Mouse (Mus musculus): ENCODE measurements around the gene Nkain1. TPM values are rescaled to one million over a fixed set of nuclear protein-coding genes. Genes with fewer than 3 reads are reported as not detected.

Gene Nkain1
- total and polyA plus RNA-seq, 2 experiments from 2014 or later = 9.1 to 267 TPM

DNA sequence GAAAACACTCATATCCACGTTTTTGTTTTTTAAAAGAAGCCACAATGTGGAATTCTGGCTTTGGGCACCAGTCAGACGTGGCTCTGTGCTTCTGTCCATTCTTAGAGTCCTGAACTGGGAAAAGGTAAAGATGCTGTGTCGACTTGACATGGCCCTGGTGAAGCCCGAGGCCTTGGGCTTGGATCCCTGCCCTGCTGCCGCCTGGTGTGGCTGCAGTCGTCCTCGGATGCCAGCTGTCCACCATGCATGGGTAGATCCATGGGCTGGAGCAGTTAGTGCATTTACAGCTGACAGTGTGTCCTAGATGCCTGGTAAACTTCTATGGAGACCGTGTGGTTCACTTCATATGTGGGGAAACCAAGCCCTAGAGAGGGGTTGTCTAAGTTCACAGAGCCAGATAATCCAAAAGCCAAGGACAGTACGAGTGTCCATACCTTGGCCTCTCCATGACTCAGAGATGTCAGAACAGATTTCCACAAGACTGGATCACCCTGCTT, 10.7 kb downstream of the Nkain1 start:
- 70% methylated on average over 9 of the region's 9 CpGs for WGBS
- no peak for ATAC-seq
- peaks cover 14% of the 10 kb centered on the region; the same call in 1 of the 2 replicates for H3K4me1 ChIP-seq (ENCODE audit: insufficient read depth)
- H3K9ac ChIP-seq = no peak overlapping the region
- H3K36me3 ChIP-seq (ENCODE audit: insufficient read depth) = 0 out of 2 replicates have a peak, but pooled peaks cover 9% of the 10 kb centered on the region
- no peak overlapping the region for H3K4me2 ChIP-seq (ENCODE audit: low read depth)
- no peaks in the 10 kb centered on the region for H3K27me3 ChIP-seq (ENCODE audit: insufficient read depth, low read length)
- TF ChIP-seq CTCF (IDR thresholded peaks at IDR 0.05; ENCODE audit: low read depth) = no peak
- DNase-seq = no peak
- H3K9me3 ChIP-seq (ENCODE audit: low read length) = no peaks in the 10 kb centered on the region
- H3K27ac ChIP-seq (ENCODE audit: low read depth, low read length) = no peak overlapping the region
- H3K4me3 ChIP-seq (ENCODE audit: low read depth, low read length) = no peak overlapping the region

DNA sequence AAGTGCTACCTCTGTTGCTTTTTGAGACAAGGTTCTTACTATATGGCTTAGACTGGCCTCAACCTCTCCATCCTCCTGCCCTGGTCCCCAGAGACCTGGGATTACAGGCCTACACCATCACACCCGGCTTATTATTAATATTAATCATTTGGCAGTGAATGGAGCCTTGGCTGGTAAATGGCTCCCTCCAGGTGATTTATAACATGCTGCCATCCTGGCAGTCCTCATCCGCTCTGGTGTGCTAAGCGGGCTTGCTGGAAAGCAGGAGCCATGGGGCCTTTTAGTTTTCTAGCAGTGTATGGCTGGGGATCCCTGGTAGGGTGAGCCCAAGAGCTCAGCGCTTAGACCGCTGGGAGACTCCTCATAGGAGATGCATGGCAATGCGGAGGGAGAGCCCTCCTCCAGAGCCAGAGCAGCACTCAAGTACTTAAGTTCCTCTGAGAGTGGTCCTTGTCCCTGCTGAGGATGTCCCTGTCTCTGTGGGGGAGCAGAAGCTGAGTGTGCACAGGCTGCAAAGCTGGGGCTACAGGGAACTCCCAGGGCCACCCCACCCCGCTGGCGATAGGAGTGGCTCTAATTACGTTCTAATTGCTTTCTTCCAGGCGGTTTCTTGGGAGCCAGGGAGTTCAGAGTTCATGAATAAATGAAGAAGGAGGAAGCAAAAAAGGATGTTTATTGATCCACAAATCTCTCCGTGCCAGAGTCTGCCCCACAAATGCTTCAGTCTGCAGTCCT, 13.2 kb downstream of the Nkain1 start:
- no peaks in the 10 kb centered on the region for H3K9me3 ChIP-seq (ENCODE audit: low read length)
- WGBS = 41% methylated on average over 11 of the region's 11 CpGs
- H3K4me2 ChIP-seq (ENCODE audit: low read depth) = no peak overlapping the region
- 0 out of 2 replicates have a peak, but pooled peaks cover 9% of the 10 kb centered on the region for H3K36me3 ChIP-seq (ENCODE audit: insufficient read depth)
- H3K4me1 ChIP-seq (ENCODE audit: insufficient read depth) = peaks cover 8% of the 10 kb centered on the region; the same call in 1 of the 2 replicates
- ATAC-seq (no peak), DNase-seq (no peak)
- H3K27ac ChIP-seq (ENCODE audit: low read depth, low read length) = no peak overlapping the region
- TF ChIP-seq CTCF (IDR thresholded peaks at IDR 0.05; ENCODE audit: low read depth) = no peak
- no peak overlapping the region for H3K9ac ChIP-seq
- no peaks in the 10 kb centered on the region for H3K27me3 ChIP-seq (ENCODE audit: insufficient read depth, low read length)
- no peak overlapping the region for H3K4me3 ChIP-seq (ENCODE audit: low read depth, low read length)

DNA sequence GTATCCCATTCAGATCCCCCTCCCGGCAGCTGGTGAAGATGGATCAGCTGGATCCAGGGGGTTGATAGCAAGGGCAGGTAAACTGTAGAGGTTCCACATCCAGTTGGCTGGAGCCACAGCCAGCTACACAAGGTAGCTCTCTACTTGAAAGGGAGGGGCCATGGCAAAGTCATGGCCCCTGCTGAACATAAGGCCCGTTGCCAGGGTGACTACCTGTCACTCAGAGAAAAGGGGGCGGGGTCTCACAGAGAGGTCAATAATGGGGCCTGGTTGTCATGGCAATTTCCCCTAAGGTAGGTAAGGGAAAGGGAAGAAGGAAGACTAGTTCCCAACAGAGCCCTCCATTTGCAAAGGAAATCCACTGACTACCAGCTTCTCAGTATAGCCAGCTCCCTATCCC, 14.8 kb downstream of the Nkain1 start:
- 0 out of 2 replicates have a peak, but pooled peaks cover 9% of the 10 kb centered on the region for H3K36me3 ChIP-seq (ENCODE audit: insufficient read depth)
- DNase-seq = no peak

DNA sequence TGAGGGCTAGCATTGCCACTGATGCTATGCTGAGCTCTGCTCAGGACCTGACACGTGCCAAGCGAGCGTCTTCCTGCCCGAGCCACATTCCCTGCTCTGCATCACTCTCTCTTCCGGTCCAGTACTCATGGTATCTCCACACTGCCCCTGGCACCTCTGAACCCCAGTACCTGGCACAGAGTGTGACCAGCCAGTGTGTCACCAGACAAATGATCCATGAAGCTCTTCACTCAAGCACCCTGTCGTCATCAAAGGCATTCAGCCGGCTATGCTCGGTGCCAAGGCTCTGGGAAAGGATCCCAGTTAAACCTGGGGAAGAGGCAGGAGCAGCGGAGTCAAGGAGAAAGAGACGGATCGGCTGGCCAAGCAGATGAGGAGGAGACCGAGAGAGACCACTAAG, 16.1 kb downstream of the Nkain1 start:
- 51% methylated on average over 12 of the region's 12 CpGs for WGBS
- H3K36me3 ChIP-seq (ENCODE audit: insufficient read depth) = 0 out of 2 replicates have a peak, but pooled peaks cover 9% of the 10 kb centered on the region
- no peak overlapping the region for H3K4me2 ChIP-seq (ENCODE audit: low read depth)
- no peaks in the 10 kb centered on the region for H3K27me3 ChIP-seq (ENCODE audit: insufficient read depth, low read length)
- H3K9ac ChIP-seq = no peak overlapping the region
- DNase-seq (peak; percentile 30), ATAC-seq (no peak)
- H3K4me1 ChIP-seq (ENCODE audit: insufficient read depth) = no peaks in the 10 kb centered on the region
- no peaks in the 10 kb centered on the region for H3K9me3 ChIP-seq (ENCODE audit: low read length)
- no peak for TF ChIP-seq CTCF (IDR thresholded peaks at IDR 0.05; ENCODE audit: low read depth)
- no peak overlapping the region for H3K27ac ChIP-seq (ENCODE audit: low read depth, low read length)
- no peak overlapping the region for H3K4me3 ChIP-seq (ENCODE audit: low read depth, low read length)

More for the DNA sequence above, 14.8 kb downstream of the Nkain1 start:
- WGBS = 82% methylated on average over 3 of the region's 3 CpGs
- Histone ChIP-seq H3K27ac (ENCODE audit: low read depth, low read length) (no peak overlapping the region), H3K4me2 (ENCODE audit: low read depth) (no peak overlapping the region), H3K4me3 (ENCODE audit: low read depth, low read length) (no peak overlapping the region), H3K9ac (no peak overlapping the region), H3K4me1 (ENCODE audit: insufficient read depth) (peaks cover 8% of the 10 kb centered on the region; the same call in 1 of the 2 replicates), H3K9me3 (ENCODE audit: low read length) (no peaks in the 10 kb centered on the region), H3K27me3 (ENCODE audit: insufficient read depth, low read length) (no peaks in the 10 kb centered on the region)
- ATAC-seq = no peak
- TF ChIP-seq CTCF (IDR thresholded peaks at IDR 0.05; ENCODE audit: low read depth) = no peak

DNA sequence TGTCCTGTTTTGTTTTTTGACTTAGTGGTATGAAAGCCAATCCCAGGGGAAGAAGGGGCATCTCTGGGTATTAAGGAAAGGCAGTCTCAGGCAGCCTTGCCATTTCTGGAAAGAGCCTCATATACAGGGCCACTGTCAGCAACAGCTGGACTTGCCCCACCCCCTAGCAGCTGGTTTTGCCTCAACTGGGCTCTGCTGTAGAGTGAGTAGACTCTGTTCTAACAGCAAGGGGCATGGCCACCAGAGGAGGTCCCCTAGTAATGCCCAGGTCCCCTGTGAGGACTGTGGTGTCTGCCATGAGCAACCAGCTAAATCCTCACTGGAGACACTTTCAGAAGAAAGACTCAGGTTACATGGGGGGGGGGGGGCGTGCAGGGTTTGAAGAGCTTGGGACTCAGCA, 17.0 kb downstream of the Nkain1 start:
- no peak overlapping the region for H3K4me2 ChIP-seq (ENCODE audit: low read depth)
- no peaks in the 10 kb centered on the region for H3K9me3 ChIP-seq (ENCODE audit: low read length)
- no peak for DNase-seq
- no peak for TF ChIP-seq CTCF (IDR thresholded peaks at IDR 0.05; ENCODE audit: low read depth)
- H3K4me1 ChIP-seq (ENCODE audit: insufficient read depth) = peaks cover 8% of the 10 kb centered on the region
- H3K4me3 ChIP-seq (ENCODE audit: low read depth, low read length) = no peak overlapping the region
- H3K27ac ChIP-seq (ENCODE audit: low read depth, low read length) = no peak overlapping the region
- ATAC-seq = no peak
- H3K9ac ChIP-seq = no peak overlapping the region
- WGBS = 100% methylated on average over 1 of the region's 1 CpGs
- H3K27me3 ChIP-seq (ENCODE audit: insufficient read depth, low read length) = no peaks in the 10 kb centered on the region
- H3K36me3 ChIP-seq (ENCODE audit: insufficient read depth) = 0 out of 2 replicates have a peak, but pooled peaks cover 9% of the 10 kb centered on the region

DNA sequence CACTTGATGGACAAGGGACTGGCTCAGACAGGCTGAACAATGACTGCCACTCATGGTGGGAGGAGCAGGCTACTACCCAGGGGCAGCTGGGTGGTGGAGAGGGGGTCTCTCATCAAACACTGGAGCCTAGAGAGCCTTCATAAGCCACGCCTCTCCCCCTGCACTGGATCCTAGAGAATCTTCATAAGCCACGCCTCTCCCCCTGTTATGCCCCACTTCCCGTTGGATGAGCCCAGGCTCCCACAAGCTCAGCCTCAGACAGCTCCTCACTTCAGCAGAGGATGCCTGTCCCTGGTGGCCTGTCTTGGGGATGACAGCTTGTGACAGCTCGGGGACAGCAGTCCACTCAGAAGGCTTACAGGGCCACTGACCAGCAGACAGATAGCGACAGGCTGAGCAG, 17.7 kb downstream of the Nkain1 start:
- no peak overlapping the region for H3K27ac ChIP-seq (ENCODE audit: low read depth, low read length)
- H3K9ac ChIP-seq = no peak overlapping the region
- H3K9me3 ChIP-seq (ENCODE audit: low read length) = no peaks in the 10 kb centered on the region
- no peak overlapping the region for H3K4me3 ChIP-seq (ENCODE audit: low read depth, low read length)
- TF ChIP-seq CTCF (IDR thresholded peaks at IDR 0.05; ENCODE audit: low read depth) = peak; percentile 47
- WGBS = 43% methylated on average over 5 of the region's 5 CpGs
- ATAC-seq = peak; percentile 51
- no peak for DNase-seq
- 0 out of 2 replicates have a peak, but pooled peaks cover 9% of the 10 kb centered on the region for H3K36me3 ChIP-seq (ENCODE audit: insufficient read depth)
- H3K4me2 ChIP-seq (ENCODE audit: low read depth) = no peak overlapping the region
- peaks cover 8% of the 10 kb centered on the region for H3K4me1 ChIP-seq (ENCODE audit: insufficient read depth)
- H3K27me3 ChIP-seq (ENCODE audit: insufficient read depth, low read length) = no peaks in the 10 kb centered on the region

DNA sequence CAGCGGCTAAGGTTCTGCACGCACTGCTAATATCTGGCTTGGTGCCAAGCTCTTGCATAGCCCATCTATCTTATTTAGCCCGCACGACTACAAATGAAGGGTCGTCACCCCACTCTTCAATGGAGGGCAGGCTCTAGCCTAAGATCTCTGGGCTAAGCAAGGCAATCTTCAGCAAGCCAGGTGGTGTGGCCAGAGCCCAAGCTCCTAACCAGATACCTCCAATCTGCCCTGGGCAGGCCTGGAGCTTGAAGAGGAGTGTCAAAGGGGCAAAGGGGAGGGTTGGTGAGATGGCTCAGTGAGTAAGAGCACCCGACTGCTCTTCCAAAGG, 20.9 kb downstream of the Nkain1 start:
- Histone ChIP-seq H3K27ac (ENCODE audit: low read depth, low read length) (no peak overlapping the region), H3K36me3 (ENCODE audit: insufficient read depth) (no peaks in the 10 kb centered on the region), H3K9ac (no peak overlapping the region), H3K9me3 (ENCODE audit: low read length) (no peaks in the 10 kb centered on the region), H3K4me2 (ENCODE audit: low read depth) (no peak overlapping the region), H3K4me1 (ENCODE audit: insufficient read depth) (peaks cover 8% of the 10 kb centered on the region), H3K27me3 (ENCODE audit: insufficient read depth, low read length) (no peaks in the 10 kb centered on the region), H3K4me3 (ENCODE audit: low read depth, low read length) (no peak overlapping the region)
- WGBS = 20% methylated on average over 6 of the region's 6 CpGs
- DNase-seq = no peak
- ATAC-seq = no peak
- no peak for TF ChIP-seq CTCF (IDR thresholded peaks at IDR 0.05; ENCODE audit: low read depth)
